Comparison of ENCODE assay signal across 17 mouse cellular contexts in the genomic region with DNA sequence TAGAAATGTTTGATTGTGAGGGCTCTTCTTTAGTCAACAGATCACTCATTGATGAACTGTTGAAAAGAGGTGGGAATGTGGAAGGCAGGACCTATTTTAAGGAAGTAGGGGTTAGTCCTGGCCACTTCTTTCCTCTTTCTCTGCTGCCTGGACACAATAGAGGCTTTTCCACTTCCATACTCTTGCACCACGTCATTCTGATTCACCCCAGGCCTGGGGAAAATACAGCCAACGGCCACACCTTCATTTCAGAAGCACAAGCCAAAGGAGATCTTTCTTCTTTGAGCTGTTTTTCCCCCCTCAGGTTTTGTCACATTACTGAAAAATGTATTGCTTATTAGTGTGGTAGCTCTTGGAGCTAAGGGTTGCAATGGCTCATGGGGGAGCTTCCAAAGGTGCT.
"Had no signal": no experiment of that assay in that cellular context is flagged by ENCODE, and none has a peak within 500 bp of the region (broad histone marks: within the 10 kb centered on the region; RNA-seq: fewer than 3 reads in every experiment).

No protein-coding gene starts in this region.

- H3K4me3 ChIP-seq: neural tube, embryonic 12.5 days; neural tube, embryonic 13.5 days; neural tube, embryonic 15.5 days; stomach, embryonic 15.5 days had no signal

- H3K27ac ChIP-seq: neural tube, embryonic 12.5 days; neural tube, embryonic 13.5 days; neural tube, embryonic 15.5 days; stomach, embryonic 15.5 days; stomach, postnatal 0 days had no signal

- DNase-seq: retina, postnatal 1 day; right cerebral cortex, adult 18-20 months; right cerebral cortex, postnatal 14 days; right cerebral cortex, postnatal 25 days; right cerebral cortex, postnatal 4 days; spleen, adult 18-20 months; thymus, adult 18-20 months; thymus, adult 2 months; thymus, postnatal 14 days; thymus, postnatal 25 days; thymus, postnatal 36 days; thymus, postnatal 4 days had no signal

- H3K4me1 ChIP-seq: neural tube, embryonic 12.5 days; neural tube, embryonic 13.5 days; neural tube, embryonic 15.5 days; stomach, embryonic 15.5 days had no signal
